Mouse (Mus musculus) spleen, adult 2 months (tissue): ENCODE results near the gene Ostc. TPM values are rescaled to one million over a fixed set of nuclear protein-coding genes. Genes with fewer than 3 reads are reported as not detected.
A peak's percentile ranks its signal among the peaks of the same experiment; 100 is the strongest.

ENCODE experiments used
- DNase-seq, 2 experiments: peaks; one replicate each; pipeline versions ENCODE4 v3.0.0 to v3.0.0-alpha.2; 2012 to 2021; ENCODE audit warnings: low spot score in 2 of 2, low read depth in 1 of 2
- H3K27ac ChIP-seq: fragments of 200-500 bp; 2 replicates; pipeline ENCODE4 v1.5.1; 2012; ENCODE audit warnings: low read length, inconsistent platforms; ENCODE audit not compliant: insufficient read depth
- H3K27me3 ChIP-seq: fragments of 200-500 bp; 2 replicates; pipeline ENCODE4 v1.6.1; 2012; ENCODE audit warnings: mild to moderate bottlenecking, moderate library complexity, low read length, inconsistent platforms; ENCODE audit not compliant: control insufficient read depth, insufficient read depth
- H3K36me3 ChIP-seq: fragments of 200-500 bp; 2 replicates; pipeline ENCODE4 v1.6.1; 2012; ENCODE audit warnings: mild to moderate bottlenecking, low read length, inconsistent platforms; ENCODE audit not compliant: control insufficient read depth, insufficient read depth
- H3K4me1 ChIP-seq: fragments of 200-500 bp; 2 replicates; pipeline ENCODE4 v1.6.1; 2011; ENCODE audit warnings: inconsistent platforms; ENCODE audit not compliant: control insufficient read depth, insufficient read depth, insufficient read length
- H3K4me3 ChIP-seq: fragments of 200-500 bp; 2 replicates; pipeline ENCODE4 v1.5.1; 2011; ENCODE audit warnings: mild to moderate bottlenecking, inconsistent platforms; ENCODE audit not compliant: insufficient read depth, insufficient read length; ENCODE audit errors: extremely low read depth
- CTCF ChIP-seq: fragments of 200-500 bp; IDR thresholded peaks from 2 replicates; pipeline ENCODE4 v1.5.1; 2011; ENCODE audit warnings: mild to moderate bottlenecking, inconsistent platforms; ENCODE audit not compliant: insufficient read depth, insufficient read length, insufficient replicate concordance; ENCODE audit errors: extremely low read depth
- POLR2A ChIP-seq: fragments of 200-500 bp; IDR thresholded peaks from 2 replicates; pipeline ENCODE4 v1.6.1; 2011; ENCODE audit warnings: low read depth, low read length, inconsistent platforms
- WGBS: fragments of 180-500 bp; shearing (Covaris S2); methylation state at CpG from one replicate; pipeline ENCODE4 v1.1.7; 2018; 5-methylcytosine and 5-hydroxymethylcytosine counted together
- polyA plus RNA-seq: library from polyadenylated mRNA; depleted of rRNA; stranded (reverse); fragments of >200 nt; gene quantifications from 2 replicates; pipeline ENCODE4 v1.2.3, GENCODE M21; 2012

The Ostc gene
- polyA plus RNA-seq, 1 experiment = 22.3 TPM

GRCm38 (mm10) chr3:130737652-130738361, 28.6 kb upstream of the Ostc start:
- H3K27me3 ChIP-seq = no peaks in the 10 kb centered on the region
- H3K4me1 ChIP-seq = peaks cover 3% of the 10 kb centered on the region; the same call in 1 of the 2 replicates
- TF ChIP-seq POLR2A (no peak), CTCF (no peak)
- H3K27ac ChIP-seq = no peak overlapping the region
- H3K4me3 ChIP-seq = no peak overlapping the region
- WGBS = 79% methylated on average over 21 of the region's 21 CpGs
- no peaks in the 10 kb centered on the region for H3K36me3 ChIP-seq
- DNase-seq = no peak

- DNase-seq = no peak
- Histone ChIP-seq H3K4me3 (no peak overlapping the region), H3K36me3 (no peaks in the 10 kb centered on the region), H3K4me1 (peaks cover 3% of the 10 kb centered on the region; the same call in 1 of the 2 replicates), H3K27ac (no peak overlapping the region), H3K27me3 (no peaks in the 10 kb centered on the region)
- WGBS = 56% methylated on average over 4 of the region's 4 CpGs
- TF ChIP-seq POLR2A (no peak), CTCF (no peak)
These were observed 27.5 kb upstream of the Ostc start for GRCm38 (mm10) chr3:130736758-130737157.

- TF ChIP-seq CTCF = no peak
- TF ChIP-seq POLR2A = peak; percentile 89
- H3K4me3 ChIP-seq = peak within 1 kb of the TSS; percentile 82
- peaks cover 29% of the 10 kb centered on the region for H3K36me3 ChIP-seq
- H3K27me3 ChIP-seq = no peaks in the 10 kb centered on the region
- WGBS = under 1% methylated on average over 45 of the region's 45 CpGs
- peak within 1 kb of the TSS; percentile 86 for H3K27ac ChIP-seq
- peak; percentile 90 to 92 for DNase-seq
- H3K4me1 ChIP-seq = peaks cover 6% of the 10 kb centered on the region; the same call in 1 of the 2 replicates
These were observed 21.0 kb upstream of the Ostc start, which contains the start of gene Rpl34 for GRCm38 (mm10) chr3:130730189-130730653. Gene Rpl34, minus strand, starts transcription at chr3:130730398.

GRCm38 (mm10) chr3:130729472-130730188, 20.4 kb upstream of the Ostc start:
- peak in 1 of 2 experiments; percentile 18 for DNase-seq
- no peak for TF ChIP-seq POLR2A
- no peak for TF ChIP-seq CTCF
- Histone ChIP-seq H3K36me3 (peaks cover 29% of the 10 kb centered on the region), H3K4me1 (peaks cover 6% of the 10 kb centered on the region; the same call in 1 of the 2 replicates), H3K27me3 (no peaks in the 10 kb centered on the region), H3K27ac (peak overlapping the region; percentile 81), H3K4me3 (peak overlapping the region; percentile 80)
- WGBS = 1% methylated on average over 58 of the region's 58 CpGs

GRCm38 (mm10) chr3:130727676-130728075, 18.4 kb upstream of the Ostc start:
- 85% methylated on average over 4 of the region's 4 CpGs for WGBS
- peaks cover 29% of the 10 kb centered on the region for H3K36me3 ChIP-seq
- peaks cover 6% of the 10 kb centered on the region; the same call in 1 of the 2 replicates for H3K4me1 ChIP-seq
- no peak overlapping the region for H3K4me3 ChIP-seq
- H3K27ac ChIP-seq = no peak overlapping the region
- H3K27me3 ChIP-seq = no peaks in the 10 kb centered on the region
- TF ChIP-seq POLR2A (no peak), CTCF (no peak)
- DNase-seq = no peak

- TF ChIP-seq POLR2A = no peak
- DNase-seq = no peak
- Histone ChIP-seq H3K4me3 (no peak overlapping the region), H3K27me3 (no peaks in the 10 kb centered on the region), H3K27ac (no peak overlapping the region), H3K36me3 (peaks cover 29% of the 10 kb centered on the region), H3K4me1 (peaks cover 6% of the 10 kb centered on the region; the same call in 1 of the 2 replicates)
- WGBS = 89% methylated on average over 1 of the region's 1 CpGs
These were observed 17.8 kb upstream of the Ostc start for GRCm38 (mm10) chr3:130727036-130727435.

- DNase-seq = no peak
- 91% methylated on average over 2 of the region's 2 CpGs for WGBS
- Histone ChIP-seq H3K36me3 (peaks cover 29% of the 10 kb centered on the region), H3K4me3 (no peak overlapping the region), H3K4me1 (peaks cover 4% of the 10 kb centered on the region; the same call in 1 of the 2 replicates), H3K27ac (no peak overlapping the region), H3K27me3 (no peaks in the 10 kb centered on the region)
- TF ChIP-seq CTCF (no peak), POLR2A (no peak)
These were observed 16.5 kb upstream of the Ostc start for GRCm38 (mm10) chr3:130725718-130726117.
